Mouse (Mus musculus): Measurements from ENCODE around the gene Socs3.

Gene Socs3

GRCm38 (mm10) chr11:117952174-117952933 is 17.5 kb downstream of the Socs3 start:
- no peak for DNase-seq

GRCm38 (mm10) chr11:117951391-117951790 is 18.5 kb downstream of the Socs3 start:
- no peak for DNase-seq

- DNase-seq: no peak
Observed at GRCm38 (mm10) chr11:117949392-117950091, 20.3 kb downstream of the Socs3 start.

GRCm38 (mm10) chr11:117946996-117947419 is 22.8 kb downstream of the Socs3 start:
- DNase-seq: no peak

- no peak for DNase-seq
Observed at GRCm38 (mm10) chr11:117946195-117946979, 23.5 kb downstream of the Socs3 start.

- DNase-seq: no peak
Observed at GRCm38 (mm10) chr11:117941848-117942247, 28.0 kb downstream of the Socs3 start.

GRCm38 (mm10) chr11:117941325-117941834 is 28.5 kb downstream of the Socs3 start:
- DNase-seq: no peak

GRCm38 (mm10) chr11:117940881-117941280 is 29.0 kb downstream of the Socs3 start:
- no peak for DNase-seq

GRCm38 (mm10) chr11:117939741-117940285 is 30.0 kb downstream of the Socs3 start:
- peak; percentile 56 for DNase-seq

GRCm38 (mm10) chr11:117939004-117939730 is 30.7 kb downstream of the Socs3 start:
- no peak for DNase-seq

- no peak for DNase-seq
Observed at GRCm38 (mm10) chr11:117936202-117936601, 33.6 kb downstream of the Socs3 start.

- DNase-seq: no peak
Observed at GRCm38 (mm10) chr11:117935616-117936015, 34.2 kb downstream of the Socs3 start.

GRCm38 (mm10) chr11:117934576-117935368 is 35.1 kb downstream of the Socs3 start:
- no peak for DNase-seq

GRCm38 (mm10) chr11:117934168-117934567 is 35.7 kb downstream of the Socs3 start:
- no peak for DNase-seq

- peak; percentile 70 for DNase-seq
Observed at GRCm38 (mm10) chr11:117932195-117932594, 37.7 kb downstream of the Socs3 start.

- no peak for DNase-seq
Observed at GRCm38 (mm10) chr11:117931576-117931975, 38.3 kb downstream of the Socs3 start.

- peak; percentile 47 for DNase-seq
Observed at GRCm38 (mm10) chr11:117930781-117931338, 39.0 kb downstream of the Socs3 start.

GRCm38 (mm10) chr11:117925541-117925940 is 44.3 kb downstream of the Socs3 start:
- DNase-seq: no peak

- DNase-seq: no peak
Observed at GRCm38 (mm10) chr11:117924466-117924865, 45.4 kb downstream of the Socs3 start.

- DNase-seq: no peak
Observed at GRCm38 (mm10) chr11:117923279-117923678, 46.6 kb downstream of the Socs3 start.

- DNase-seq: no peak
Observed at GRCm38 (mm10) chr11:117919211-117919610, 50.6 kb downstream of the Socs3 start.

All from right cerebral cortex, postnatal 25 days (tissue).